Mouse (Mus musculus): ENCODE data around the gene Igf1. TPM values are rescaled to one million over a fixed set of nuclear protein-coding genes. Genes with fewer than 3 reads are reported as not detected.

Igf1 gene
- polyA plus RNA-seq, 1 experiment, result 8.9 TPM

DNA sequence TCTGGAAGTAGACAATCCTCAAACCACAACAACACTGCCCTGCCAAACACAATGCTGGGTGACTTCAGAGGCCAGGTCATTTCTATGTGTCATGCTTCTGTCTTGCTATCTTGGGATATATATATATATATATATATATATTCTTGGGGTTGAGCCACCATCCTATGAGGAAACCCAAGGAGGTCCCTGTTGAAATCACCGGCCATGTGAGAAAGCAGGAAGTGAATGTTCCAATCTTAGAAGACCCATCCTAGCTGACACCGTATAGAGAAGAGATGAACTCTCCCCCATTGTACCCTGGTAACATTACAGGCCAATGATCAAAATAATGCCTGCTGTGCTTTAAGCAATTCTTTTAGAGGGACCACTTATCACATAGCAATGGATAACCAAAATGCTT, 28.1 kb upstream of the Igf1 start:
- no peak overlapping the region for H3K4me3 ChIP-seq (ENCODE audit: control insufficient read depth, low read depth, low read length)

DNA sequence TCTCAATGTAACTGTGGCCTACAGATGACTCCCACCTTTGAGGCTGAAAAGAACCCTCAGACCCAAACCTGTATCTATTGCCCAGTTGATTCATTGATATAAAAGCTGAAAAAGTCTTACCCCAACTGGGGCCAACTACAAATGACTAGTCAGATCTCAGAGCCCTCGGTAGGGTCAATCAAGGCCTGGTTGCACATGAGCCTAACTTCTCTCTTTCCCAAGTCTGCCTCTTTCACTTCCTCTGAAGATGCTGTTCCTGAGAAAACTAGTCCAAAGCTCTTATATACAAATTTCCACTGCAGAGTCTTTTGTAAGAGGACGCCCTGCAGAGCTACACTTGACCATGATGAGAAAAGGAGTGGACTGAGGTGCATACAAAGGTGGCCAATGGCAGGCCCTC, 27.4 kb upstream of the Igf1 start:
- Histone ChIP-seq H3K4me1 (ENCODE audit: control insufficient read depth, insufficient read depth, low read length) (no peaks in the 10 kb centered on the region), H3K36me3 (ENCODE audit: control insufficient read depth, insufficient read depth, low read length) (no peaks in the 10 kb centered on the region), H3K27me3 (ENCODE audit: control insufficient read depth, insufficient read depth, low read length) (no peaks in the 10 kb centered on the region), H3K4me3 (ENCODE audit: control insufficient read depth, low read depth, low read length) (no peak overlapping the region), H3K27ac (ENCODE audit: control insufficient read depth, insufficient read depth, low read depth, low read length) (no peak overlapping the region)
- TF ChIP-seq POLR2A (IDR thresholded peaks at IDR 0.05; ENCODE audit: control insufficient read depth, low read depth, low read length), result no peak
- TF ChIP-seq CTCF (IDR thresholded peaks at IDR 0.05; ENCODE audit: control insufficient read depth, insufficient read depth, insufficient replicate concordance, low read depth, low read length), result no peak

More for the DNA sequence above, 28.1 kb upstream of the Igf1 start:
- H3K27me3 ChIP-seq (ENCODE audit: control insufficient read depth, insufficient read depth, low read length), result no peaks in the 10 kb centered on the region
- no peak for TF ChIP-seq CTCF (IDR thresholded peaks at IDR 0.05; ENCODE audit: control insufficient read depth, insufficient read depth, insufficient replicate concordance, low read depth, low read length)
- TF ChIP-seq POLR2A (IDR thresholded peaks at IDR 0.05; ENCODE audit: control insufficient read depth, low read depth, low read length), result no peak
- H3K36me3 ChIP-seq (ENCODE audit: control insufficient read depth, insufficient read depth, low read length), result no peaks in the 10 kb centered on the region
- H3K4me1 ChIP-seq (ENCODE audit: control insufficient read depth, insufficient read depth, low read length), result no peaks in the 10 kb centered on the region
- H3K27ac ChIP-seq (ENCODE audit: control insufficient read depth, insufficient read depth, low read depth, low read length), result no peak overlapping the region

DNA sequence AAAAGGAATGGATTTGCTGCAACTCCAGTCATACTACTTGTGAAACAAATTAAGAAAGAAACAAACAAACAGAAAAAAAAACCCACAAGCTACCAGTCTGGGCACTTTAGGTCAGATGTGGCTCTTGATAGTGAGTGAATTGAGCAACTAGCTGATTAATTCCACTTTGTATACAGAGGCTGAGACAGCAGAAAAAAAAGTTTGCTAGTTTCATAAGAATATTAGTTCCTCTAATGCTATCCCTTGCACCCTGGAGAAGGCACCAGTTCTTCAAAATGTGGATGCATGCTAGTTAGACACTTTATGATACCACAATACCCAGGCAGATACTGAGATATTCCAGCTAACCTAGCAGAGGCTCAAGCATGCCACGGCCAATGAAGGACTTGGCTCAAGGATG, 26.0 kb upstream of the Igf1 start:
- Histone ChIP-seq H3K4me3 (ENCODE audit: control insufficient read depth, low read depth, low read length) (no peak overlapping the region), H3K27ac (ENCODE audit: control insufficient read depth, insufficient read depth, low read depth, low read length) (no peak overlapping the region), H3K27me3 (ENCODE audit: control insufficient read depth, insufficient read depth, low read length) (no peaks in the 10 kb centered on the region), H3K36me3 (ENCODE audit: control insufficient read depth, insufficient read depth, low read length) (no peaks in the 10 kb centered on the region), H3K4me1 (ENCODE audit: control insufficient read depth, insufficient read depth, low read length) (no peaks in the 10 kb centered on the region)
- TF ChIP-seq POLR2A (IDR thresholded peaks at IDR 0.05; ENCODE audit: control insufficient read depth, low read depth, low read length), result no peak
- no peak for TF ChIP-seq CTCF (IDR thresholded peaks at IDR 0.05; ENCODE audit: control insufficient read depth, insufficient read depth, insufficient replicate concordance, low read depth, low read length)

DNA sequence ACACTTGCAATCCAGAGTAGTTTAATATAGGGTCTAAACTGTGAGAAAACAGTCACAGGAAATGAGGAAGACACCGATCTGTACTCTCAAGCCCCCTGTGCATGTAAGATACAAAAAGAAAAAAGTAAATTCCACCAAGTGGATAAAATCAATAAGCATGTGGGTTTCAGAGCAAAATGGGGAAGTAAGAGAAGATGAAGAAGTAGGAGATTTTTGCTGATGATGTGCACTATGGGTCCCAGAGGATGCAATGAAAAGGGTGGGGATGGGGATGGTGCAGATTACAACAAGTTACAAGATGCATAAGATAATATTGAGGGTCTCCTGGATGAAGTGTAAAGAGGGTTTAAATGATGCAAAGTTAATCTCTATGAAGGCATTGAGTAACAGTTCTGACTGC, 18.6 kb upstream of the Igf1 start:
- H3K27me3 ChIP-seq (ENCODE audit: control insufficient read depth, insufficient read depth, low read length), result no peaks in the 10 kb centered on the region
- no peaks in the 10 kb centered on the region for H3K4me1 ChIP-seq (ENCODE audit: control insufficient read depth, insufficient read depth, low read length)

DNA sequence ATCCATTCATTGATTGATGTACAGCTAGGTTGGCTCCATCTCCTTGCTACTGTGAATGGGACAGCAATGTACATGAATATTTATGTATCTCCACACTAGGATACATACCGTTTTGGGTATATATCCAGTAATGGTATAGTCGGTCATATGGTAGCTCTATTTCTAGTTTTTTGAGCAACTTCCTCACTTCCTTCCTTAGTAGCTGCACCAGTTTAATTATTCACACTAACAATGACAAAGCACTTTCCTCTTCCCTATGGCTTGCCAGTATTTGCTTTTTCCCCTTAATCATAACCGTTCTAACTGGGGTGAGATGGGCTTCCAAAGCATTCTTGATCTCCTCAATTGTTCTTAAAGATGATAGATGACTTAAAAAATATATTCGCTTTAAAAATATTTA, 15.6 kb upstream of the Igf1 start:
- Histone ChIP-seq H3K36me3 (ENCODE audit: control insufficient read depth, insufficient read depth, low read length) (no peaks in the 10 kb centered on the region), H3K27ac (ENCODE audit: control insufficient read depth, insufficient read depth, low read depth, low read length) (no peak overlapping the region), H3K27me3 (ENCODE audit: control insufficient read depth, insufficient read depth, low read length) (no peaks in the 10 kb centered on the region), H3K4me1 (ENCODE audit: control insufficient read depth, insufficient read depth, low read length) (no peaks in the 10 kb centered on the region), H3K4me3 (ENCODE audit: control insufficient read depth, low read depth, low read length) (no peak overlapping the region)
- TF ChIP-seq CTCF (IDR thresholded peaks at IDR 0.05; ENCODE audit: control insufficient read depth, insufficient read depth, insufficient replicate concordance, low read depth, low read length) (no peak), POLR2A (IDR thresholded peaks at IDR 0.05; ENCODE audit: control insufficient read depth, low read depth, low read length) (no peak)

More for the DNA sequence above, 18.6 kb upstream of the Igf1 start:
- Histone ChIP-seq H3K27ac (ENCODE audit: control insufficient read depth, insufficient read depth, low read depth, low read length) (no peak overlapping the region), H3K36me3 (ENCODE audit: control insufficient read depth, insufficient read depth, low read length) (no peaks in the 10 kb centered on the region), H3K4me3 (ENCODE audit: control insufficient read depth, low read depth, low read length) (no peak overlapping the region)
- TF ChIP-seq CTCF (IDR thresholded peaks at IDR 0.05; ENCODE audit: control insufficient read depth, insufficient read depth, insufficient replicate concordance, low read depth, low read length) (no peak), POLR2A (IDR thresholded peaks at IDR 0.05; ENCODE audit: control insufficient read depth, low read depth, low read length) (no peak)

DNA sequence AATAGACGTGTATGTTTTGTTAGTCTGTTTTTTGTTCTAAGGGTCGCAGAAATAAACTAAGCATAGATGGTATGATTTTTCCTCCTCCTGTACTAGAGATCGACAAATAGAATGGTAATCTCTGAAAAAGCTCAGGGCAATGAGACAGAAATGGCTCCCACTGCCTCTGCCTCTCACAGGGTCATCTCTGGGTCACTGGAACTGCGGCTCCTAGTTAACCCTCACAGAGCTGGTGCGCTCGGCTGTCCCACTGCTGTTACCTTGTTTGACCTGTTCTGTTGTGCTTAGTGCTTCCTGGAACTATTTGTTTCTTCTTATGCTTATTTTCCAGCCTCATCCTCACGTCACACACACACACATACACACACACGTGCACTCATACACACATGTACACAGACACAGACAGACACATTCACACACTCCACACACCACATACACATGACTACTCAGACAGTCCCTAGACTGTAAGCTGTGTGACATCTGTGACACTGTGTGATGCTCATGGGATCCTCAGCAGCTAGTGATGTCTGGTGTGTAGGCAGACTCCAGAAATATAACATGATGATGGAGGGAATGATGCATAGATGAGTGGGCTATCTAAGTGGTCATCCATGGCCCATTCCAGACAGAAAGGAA, 13.0 kb upstream of the Igf1 start:
- TF ChIP-seq POLR2A (IDR thresholded peaks at IDR 0.05; ENCODE audit: control insufficient read depth, low read depth, low read length) (no peak), CTCF (IDR thresholded peaks at IDR 0.05; ENCODE audit: control insufficient read depth, insufficient read depth, insufficient replicate concordance, low read depth, low read length) (no peak)

DNA sequence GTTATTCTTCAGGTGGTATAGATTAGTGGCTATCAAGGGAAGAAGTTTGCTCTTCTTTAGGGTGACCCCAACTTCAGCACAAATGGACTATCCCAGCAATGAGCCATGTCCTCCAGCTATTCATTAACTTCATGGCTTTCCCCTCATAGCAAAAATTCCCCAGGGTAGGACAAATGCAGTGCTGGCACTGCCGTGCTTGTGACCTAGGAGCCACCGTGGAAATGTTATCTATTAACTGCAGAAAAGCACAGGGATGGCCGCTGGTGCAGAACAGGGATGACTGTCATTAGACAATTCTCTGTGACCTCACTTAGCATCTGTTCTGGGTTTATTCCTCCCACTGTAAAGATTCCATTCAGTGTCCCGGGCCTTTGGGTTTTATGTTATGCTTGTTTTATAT, 10.2 kb upstream of the Igf1 start:
- Histone ChIP-seq H3K4me3 (ENCODE audit: control insufficient read depth, low read depth, low read length) (no peak overlapping the region), H3K27me3 (ENCODE audit: control insufficient read depth, insufficient read depth, low read length) (no peaks in the 10 kb centered on the region), H3K27ac (ENCODE audit: control insufficient read depth, insufficient read depth, low read depth, low read length) (no peak overlapping the region), H3K4me1 (ENCODE audit: control insufficient read depth, insufficient read depth, low read length) (no peaks in the 10 kb centered on the region), H3K36me3 (ENCODE audit: control insufficient read depth, insufficient read depth, low read length) (no peaks in the 10 kb centered on the region)
- TF ChIP-seq CTCF (IDR thresholded peaks at IDR 0.05; ENCODE audit: control insufficient read depth, insufficient read depth, insufficient replicate concordance, low read depth, low read length) (no peak), POLR2A (IDR thresholded peaks at IDR 0.05; ENCODE audit: control insufficient read depth, low read depth, low read length) (no peak)

More for the DNA sequence above, 13.0 kb upstream of the Igf1 start:
- no peak overlapping the region for H3K27ac ChIP-seq (ENCODE audit: control insufficient read depth, insufficient read depth, low read depth, low read length)
- no peak overlapping the region for H3K4me3 ChIP-seq (ENCODE audit: control insufficient read depth, low read depth, low read length)
- H3K4me1 ChIP-seq (ENCODE audit: control insufficient read depth, insufficient read depth, low read length), result no peaks in the 10 kb centered on the region
- no peaks in the 10 kb centered on the region for H3K36me3 ChIP-seq (ENCODE audit: control insufficient read depth, insufficient read depth, low read length)
- no peaks in the 10 kb centered on the region for H3K27me3 ChIP-seq (ENCODE audit: control insufficient read depth, insufficient read depth, low read length)

All from testis, adult 2 months (tissue).